Mouse (Mus musculus) heart, adult 2 months (tissue): ENCODE results near the gene Tesk2. TPM values are rescaled to one million over a fixed set of nuclear protein-coding genes. Genes with fewer than 3 reads are reported as not detected.
A peak's percentile ranks its signal among the peaks of the same experiment; 100 is the strongest.

ENCODE experiments used
- DNase-seq, 2 experiments: peaks; one replicate each; pipeline ENCODE4 v3.0.0; 2021
- H3K27ac ChIP-seq: fragments of 200-600 bp; 2 replicates; pipeline ENCODE4 v1.8.1; 2022
- H3K27me3 ChIP-seq: fragments of 200-500 bp; 2 replicates; pipeline ENCODE4 v1.6.1; 2012; ENCODE audit warnings: mild to moderate bottlenecking, low read length, inconsistent platforms, mixed read lengths; ENCODE audit not compliant: control insufficient read depth, insufficient read depth
- H3K36me3 ChIP-seq: fragments of 200-500 bp; 2 replicates; pipeline ENCODE4 v1.6.1; 2012; ENCODE audit warnings: low read length, inconsistent platforms; ENCODE audit not compliant: control insufficient read depth, insufficient read depth
- H3K4me1 ChIP-seq: fragments of 200-500 bp; 2 replicates; pipeline ENCODE4 v1.6.1; 2011; ENCODE audit warnings: low read length; ENCODE audit not compliant: control insufficient read depth, insufficient read depth
- H3K4me3 ChIP-seq: fragments of 200-600 bp; 2 replicates; pipeline ENCODE4 v1.8.1; 2022
- H3K79me2 ChIP-seq: fragments of 200-500 bp; replicated peaks from 2 replicates; pipeline ENCODE4 v1.6.1; 2012; ENCODE audit warnings: mild to moderate bottlenecking, inconsistent platforms, low read length, moderate library complexity, mixed read lengths; ENCODE audit not compliant: control insufficient read depth, insufficient read depth
- H3K9ac ChIP-seq: fragments of 200-500 bp; 2 replicates; pipeline ENCODE4 v1.6.1; 2012; ENCODE audit warnings: low read depth, mild to moderate bottlenecking, control low read depth, inconsistent platforms, low read length, mixed read lengths
- CTCF ChIP-seq: fragments of 200-600 bp; IDR thresholded peaks from 2 replicates; pipeline ENCODE4 v1.8.1; 2022; ENCODE audit warnings: antibody characterized with exemption, mild to moderate bottlenecking, moderate library complexity
- EP300 ChIP-seq: fragments of 200-500 bp; IDR thresholded peaks from 2 replicates; pipeline ENCODE4 v1.6.1; 2011; ENCODE audit warnings: low read depth, low read length, control low read depth; ENCODE audit not compliant: insufficient read depth
- POLR2A ChIP-seq: fragments of 200-500 bp; IDR thresholded peaks from 2 replicates; pipeline ENCODE4 v1.6.1; 2011; ENCODE audit warnings: mild to moderate bottlenecking, low read depth, low read length, control low read depth; ENCODE audit not compliant: insufficient read depth
- WGBS: fragments of 180-500 bp; shearing (Covaris S2); methylation state at CpG from one replicate; pipeline ENCODE4 v1.1.7; 2018; 5-methylcytosine and 5-hydroxymethylcytosine counted together
- intact Hi-C: fragments of 180-260 bp; cut with DNase I; formaldehyde crosslinking; loops from one replicate; pipeline ENCODE4 v1.15.1; 2025
- polyA plus RNA-seq: library from polyadenylated mRNA; depleted of rRNA; stranded (reverse); fragments of >200 nt; gene quantifications from 2 replicates; pipeline ENCODE4 v1.2.3, GENCODE M21; 2012
- total RNA-seq, 2 experiments: library from RNA; stranded (reverse); gene quantifications; 2 replicates each; pipeline ENCODE4 v1.2.3; 2021

Tesk2 gene
- total and polyA plus RNA-seq, 3 experiments: 1.5 to 2.3 (median 1.6) TPM

DNA sequence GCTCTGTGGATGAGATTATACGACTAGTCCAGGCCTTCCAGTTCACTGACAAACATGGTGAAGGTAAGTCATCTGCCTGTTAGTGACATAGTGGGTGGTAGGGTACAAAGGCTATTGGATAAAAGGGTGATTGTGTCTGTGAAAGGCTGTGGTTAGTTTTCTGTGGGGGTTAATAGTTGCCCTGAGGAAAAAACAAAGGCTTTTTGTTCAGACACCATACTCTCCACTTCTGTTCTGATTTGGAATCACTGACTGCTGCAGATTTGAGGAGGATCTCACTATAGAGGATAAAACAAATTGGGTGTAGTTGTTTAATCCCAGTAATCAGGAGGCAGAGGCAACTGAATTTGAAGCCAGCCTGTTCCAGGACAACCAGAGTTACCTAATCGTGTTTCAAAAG is 27.0 kb upstream of the Tesk2 start:
- no peak for DNase-seq
- no peak for TF ChIP-seq CTCF
- no peak for TF ChIP-seq POLR2A
- TF ChIP-seq EP300: no peak
- H3K4me3 ChIP-seq: no peak overlapping the region
- intact Hi-C loops: no loop called here
- H3K27ac ChIP-seq: no peak overlapping the region
- H3K9ac ChIP-seq: no peak overlapping the region
- peaks cover 2% of the 10 kb centered on the region for H3K4me1 ChIP-seq
- peaks cover 56% of the 10 kb centered on the region for H3K36me3 ChIP-seq
- WGBS: 83% methylated on average over 2 of the region's 2 CpGs
- H3K27me3 ChIP-seq: no peaks in the 10 kb centered on the region
- H3K79me2 ChIP-seq: no peaks in the 10 kb centered on the region; the same call in none of the 2 replicates

DNA sequence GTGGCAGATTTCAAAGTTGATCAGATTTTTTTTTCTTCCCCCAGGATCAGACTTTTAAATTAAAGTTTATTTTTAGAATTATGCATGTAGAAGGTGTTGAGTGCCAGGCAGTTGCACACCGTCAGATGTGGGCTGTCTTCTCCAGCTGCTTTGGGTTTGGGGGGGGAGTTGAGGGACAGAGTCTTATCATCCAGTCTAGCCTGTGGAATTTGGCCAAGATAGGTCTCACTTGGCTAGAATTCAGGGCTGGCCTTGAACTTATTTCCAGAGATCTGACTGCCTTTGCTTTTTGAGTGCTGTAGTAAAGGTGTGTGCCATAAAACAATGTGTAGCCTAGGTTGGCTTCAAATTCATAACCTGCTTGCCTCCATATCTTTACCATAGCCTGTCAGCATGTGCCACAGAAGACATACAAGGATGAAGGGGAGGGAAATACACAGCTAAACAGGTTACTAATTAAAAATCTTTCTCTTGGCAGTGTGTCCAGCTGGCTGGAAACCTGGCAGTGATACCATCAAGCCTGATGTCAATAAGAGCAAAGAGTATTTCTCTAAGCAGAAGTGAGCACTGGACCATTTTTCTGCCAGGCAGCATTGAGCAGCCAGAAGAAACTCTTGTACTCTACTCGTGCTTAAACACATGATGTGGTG is 21.9 kb upstream of the Tesk2 start:
- 27% methylated on average over 2 of the region's 2 CpGs for WGBS
- H3K4me3 ChIP-seq: no peak overlapping the region
- H3K9ac ChIP-seq: no peak overlapping the region
- H3K27ac ChIP-seq: no peak overlapping the region
- no peaks in the 10 kb centered on the region for H3K27me3 ChIP-seq
- no peak for DNase-seq
- H3K79me2 ChIP-seq: no peaks in the 10 kb centered on the region
- intact Hi-C loops: no loop called here
- H3K36me3 ChIP-seq: peaks cover 32% of the 10 kb centered on the region
- no peaks in the 10 kb centered on the region for H3K4me1 ChIP-seq
- TF ChIP-seq EP300: no peak
- TF ChIP-seq POLR2A: no peak
- TF ChIP-seq CTCF: no peak

DNA sequence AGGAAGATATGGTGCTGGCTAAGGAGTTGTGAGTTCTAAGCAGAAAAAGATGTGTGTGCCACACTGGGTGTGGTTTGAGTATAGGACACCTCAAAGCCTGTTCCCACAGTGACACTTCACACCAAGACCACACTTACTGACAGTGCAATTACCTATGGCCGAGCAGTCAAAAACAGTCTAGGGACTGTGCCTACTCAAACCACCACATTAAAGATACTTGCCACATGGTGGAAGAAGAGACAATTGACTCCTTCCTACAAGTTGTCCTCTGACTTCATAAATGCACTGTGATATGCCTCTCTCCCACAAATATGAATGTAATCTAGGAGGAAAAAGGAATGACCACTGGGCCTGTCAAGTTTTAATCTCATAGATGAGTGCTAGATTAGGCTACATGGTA is 19.8 kb upstream of the Tesk2 start:
- Histone ChIP-seq H3K79me2 (no peaks in the 10 kb centered on the region), H3K27ac (no peak overlapping the region), H3K27me3 (no peaks in the 10 kb centered on the region), H3K9ac (no peak overlapping the region), H3K4me1 (no peaks in the 10 kb centered on the region), H3K36me3 (peaks cover 18% of the 10 kb centered on the region), H3K4me3 (no peak overlapping the region)
- no peak for DNase-seq
- intact Hi-C loops: no loop called here
- 80% methylated on average over 1 of the region's 1 CpGs for WGBS
- no peak for TF ChIP-seq POLR2A

DNA sequence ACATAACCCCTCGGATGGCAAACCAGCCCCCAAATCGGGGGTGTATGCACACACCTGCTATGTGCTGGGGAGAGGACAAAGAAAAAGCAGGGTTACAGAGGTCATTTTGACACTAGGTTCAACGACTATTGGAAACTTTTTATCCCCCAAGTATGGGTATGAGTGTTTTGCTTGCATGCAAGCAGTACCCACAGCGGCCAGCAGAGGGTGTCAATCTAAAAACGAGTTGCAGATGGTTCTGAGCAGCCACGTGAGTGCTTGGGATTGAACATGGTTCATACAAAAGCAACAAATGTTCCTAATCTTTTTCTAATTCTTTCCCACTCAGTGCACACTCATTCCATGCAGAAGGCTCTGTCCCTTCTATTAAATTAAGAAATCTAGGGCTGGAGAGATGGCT is 16.9 kb upstream of the Tesk2 start:
- intact Hi-C loops: loop anchor here (2.0 kb wide), 1 partner anchor 15 kb away; no protein-coding TSS in a partner anchor
- Histone ChIP-seq H3K9ac (no peak overlapping the region), H3K27me3 (no peaks in the 10 kb centered on the region), H3K4me1 (no peaks in the 10 kb centered on the region), H3K36me3 (peaks cover 5% of the 10 kb centered on the region), H3K27ac (no peak overlapping the region), H3K4me3 (no peak overlapping the region), H3K79me2 (no peaks in the 10 kb centered on the region)
- peak; percentile 53; the same call in 1 of the 2 replicates for TF ChIP-seq EP300
- peak; percentile 97; the same call in 1 of the 2 replicates for TF ChIP-seq CTCF
- TF ChIP-seq POLR2A: no peak
- DNase-seq: peak; percentile 62 to 82
- 28% methylated on average over 6 of the region's 6 CpGs for WGBS

DNA sequence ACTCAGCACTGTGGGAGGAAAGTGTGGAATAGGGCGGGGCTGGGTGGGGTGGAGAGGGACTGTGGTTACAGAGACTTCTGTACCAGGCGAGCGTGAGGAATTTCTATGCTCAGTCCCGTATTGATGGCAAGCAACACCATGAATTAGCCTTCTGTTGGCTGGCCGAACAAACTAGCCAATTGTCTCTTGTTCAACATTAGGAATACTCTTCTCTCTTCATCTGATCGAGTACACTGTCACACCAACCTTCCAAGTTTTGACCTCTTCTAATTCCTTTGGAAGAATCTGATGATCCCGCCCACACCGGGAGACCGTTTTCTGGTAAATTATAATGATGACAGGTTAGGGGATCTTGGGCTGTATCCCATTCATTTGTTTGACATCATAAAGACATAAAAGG is 13.1 kb upstream of the Tesk2 start:
- TF ChIP-seq CTCF: no peak
- TF ChIP-seq EP300: no peak
- no peak for TF ChIP-seq POLR2A
- intact Hi-C loops: no loop called here
- H3K4me1 ChIP-seq: no peaks in the 10 kb centered on the region
- no peaks in the 10 kb centered on the region for H3K79me2 ChIP-seq
- DNase-seq: no peak
- no peaks in the 10 kb centered on the region for H3K36me3 ChIP-seq
- peak overlapping the region; percentile 71 for H3K4me3 ChIP-seq
- no peaks in the 10 kb centered on the region for H3K27me3 ChIP-seq
- H3K27ac ChIP-seq: peak overlapping the region; percentile 76
- WGBS: 8% methylated on average over 9 of the region's 9 CpGs
- H3K9ac ChIP-seq: peak overlapping the region; percentile 3; the same call in 1 of the 2 replicates

DNA sequence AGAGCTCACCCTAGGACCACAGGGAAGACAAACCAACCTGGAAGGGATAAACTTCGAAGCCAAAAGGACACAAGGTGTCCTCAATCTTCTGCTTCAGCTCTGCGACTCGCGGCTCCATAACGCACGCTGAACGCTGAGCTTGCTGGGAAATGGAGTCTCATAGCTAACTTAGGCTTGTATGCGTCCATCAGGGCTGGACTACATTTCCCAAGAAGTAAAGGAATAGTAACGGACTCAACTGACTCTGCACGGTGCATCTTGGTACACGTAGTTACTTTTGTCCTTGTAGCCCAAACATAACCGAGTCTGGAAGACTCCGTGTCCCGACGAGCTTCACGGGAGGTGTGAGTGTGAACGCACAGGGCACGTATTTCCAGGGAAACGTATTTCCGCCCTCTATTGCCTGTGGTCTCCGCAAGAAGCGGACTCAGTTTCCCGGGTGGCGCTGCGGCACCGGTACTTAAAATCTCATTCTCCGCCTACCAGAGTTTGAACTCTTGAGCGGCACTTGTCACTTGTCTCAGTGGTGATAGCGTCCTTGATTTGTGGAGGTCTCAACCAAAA is 12.5 kb upstream of the Tesk2 start, which contains the start of the genes Mmachc and Ccdc163:
TSS of gene Mmachc (minus strand) at position 206 of the 564 bp plus-strand sequence.
TSS of gene Ccdc163 (plus strand) at position 309 of the 564 bp plus-strand sequence.
- Histone ChIP-seq H3K4me3 (peak within 1 kb of the TSS; percentile 71), H3K4me1 (no peaks in the 10 kb centered on the region), H3K9ac (peak within 1 kb of the TSS; percentile 45), H3K79me2 (no peaks in the 10 kb centered on the region), H3K27ac (peak within 1 kb of the TSS; percentile 76), H3K27me3 (no peaks in the 10 kb centered on the region), H3K36me3 (no peaks in the 10 kb centered on the region)
- WGBS: under 1% methylated on average over 29 of the region's 29 CpGs
- peak; percentile 84 to 95 for DNase-seq
- intact Hi-C loops: no loop called here
- TF ChIP-seq CTCF (peak; percentile 30), EP300 (peak; percentile 69; the same call in 1 of the 2 replicates), POLR2A (peak; percentile 82)
